Mouse (Mus musculus): ENCODE data around the gene Hist1h2bf. TPM values are rescaled to one million over a fixed set of nuclear protein-coding genes. Genes with fewer than 3 reads are reported as not detected.

Hist1h2bf gene
- total and polyA plus RNA-seq, 3 experiments: 2.2 to 1,093 TPM; not detected in 1

DNA sequence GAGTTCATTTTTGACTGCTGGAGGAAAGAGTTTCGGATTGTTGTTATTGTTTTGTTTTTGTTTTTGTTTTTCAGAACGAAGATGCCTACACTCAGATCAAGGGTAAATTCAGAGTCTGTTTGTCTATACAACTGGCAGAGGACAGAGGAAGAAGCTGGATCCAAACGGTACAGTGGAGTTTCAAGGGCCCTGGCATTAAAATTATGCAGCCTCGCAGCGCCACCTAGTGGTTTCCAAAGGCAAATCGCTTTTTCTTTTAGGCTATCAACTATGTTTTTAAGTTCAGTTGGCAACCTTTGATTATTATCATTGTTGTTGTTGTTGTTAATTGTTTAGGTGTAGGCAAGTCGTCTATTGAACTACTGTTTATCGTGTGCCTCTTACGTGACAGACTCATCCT is 24.0 kb upstream of the Hist1h2bf start (continued):
- TF ChIP-seq MAFK (IDR thresholded peaks at IDR 0.05; ENCODE audit: borderline replicate concordance, low read depth, low read length): no peak

DNA sequence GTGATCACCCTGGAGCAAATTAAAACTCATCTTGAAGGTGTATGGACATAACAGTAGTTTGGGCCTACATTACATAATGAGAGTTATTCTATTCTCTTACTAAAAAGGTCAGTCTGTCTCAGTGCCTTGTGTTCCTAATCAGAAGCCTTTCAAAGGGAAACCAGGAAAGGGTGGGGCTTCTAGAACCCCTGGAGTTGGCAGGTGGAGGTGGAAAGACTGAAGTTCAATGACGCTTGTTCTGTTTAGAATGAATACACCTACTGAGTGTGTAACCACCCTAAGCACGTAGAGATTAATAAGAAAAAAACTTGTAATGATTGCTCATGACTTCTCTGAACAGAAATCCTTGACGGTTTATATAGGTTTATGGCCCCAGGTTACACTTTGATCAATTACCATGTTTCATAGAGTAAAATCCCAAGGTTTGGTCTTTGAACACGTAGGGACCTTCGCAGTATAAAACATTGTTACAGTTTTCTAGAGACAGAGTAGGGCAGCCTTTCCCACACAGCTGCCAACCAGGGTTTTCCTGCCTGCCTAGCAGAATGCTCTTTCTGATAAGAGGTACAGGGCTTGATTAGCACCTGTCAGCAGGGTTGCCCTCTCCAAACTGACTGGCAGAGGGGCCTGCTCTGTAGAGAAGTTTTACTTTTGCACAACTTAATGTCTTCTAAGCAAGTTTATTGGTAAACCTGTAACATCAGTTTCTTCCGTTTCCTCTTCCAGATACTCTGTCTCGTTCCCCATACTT is 21.8 kb upstream of the Hist1h2bf start:
- Histone ChIP-seq H3K27ac (ENCODE audit: control insufficient read depth, low read depth, low read length) (no peak overlapping the region), H3K36me3 (ENCODE audit: control insufficient read depth in 1 of 2, insufficient read depth in 2 of 2, low read length in 2 of 2) (peaks cover 0 to 32% of the 10 kb centered on the region in 2 experiments; a peak in 2 of 4 replicates), H3K4me1 (ENCODE audit: control insufficient read depth in 1 of 2, insufficient read depth in 2 of 2, low read length in 2 of 2) (peaks cover 15 to 32% of the 10 kb centered on the region in 2 experiments), H3K27me3 (ENCODE audit: control insufficient read depth in 1 of 2, insufficient read depth in 2 of 2, low read length in 2 of 2) (no peaks in the 10 kb centered on the region), H3K4me3 (ENCODE audit: control insufficient read depth in 1 of 2, insufficient read depth in 1 of 2, low read depth in 2 of 2, low read length in 2 of 2) (no peak overlapping the region), H3K9me3 (replicated peaks; ENCODE audit: insufficient read depth, low read length) (no peaks in the 10 kb centered on the region), H3K9ac (ENCODE audit: control insufficient read depth, low read depth, low read length, poor library complexity, severe bottlenecking) (0 out of 2 replicates have a peak overlapping the region, but pooled peaks have one; percentile 26), H3K79me2 (ENCODE audit: control insufficient read depth, insufficient read depth, low read length, poor library complexity) (no peaks in the 10 kb centered on the region)
- TF ChIP-seq UBTF (IDR thresholded peaks at IDR 0.05; ENCODE audit: borderline replicate concordance, insufficient read depth, low read depth, low read length) (no peak), GATA1 (IDR thresholded peaks at IDR 0.05; ENCODE audit: low read depth, low read length) (peak; percentile 38; the same call in 1 of the 2 replicates), CHD1 (IDR thresholded peaks at IDR 0.05; ENCODE audit: low read depth, low read length) (no peak), TCF12 (IDR thresholded peaks at IDR 0.05; ENCODE audit: low read depth, low read length) (peak; percentile 67), RCOR1 (IDR thresholded peaks at IDR 0.05; ENCODE audit: low read depth, low read length) (0 out of 2 replicates have a peak, but pooled peaks have one; percentile 11), EP300 (IDR thresholded peaks at IDR 0.05; ENCODE audit: low read depth in 1 of 2, low read length in 2 of 2) (peak; percentile 26 to 74; a peak in 3 of 4 replicates), ETS1 (IDR thresholded peaks at IDR 0.05; ENCODE audit: low read depth, low read length) (peak; percentile 37; the same call in 1 of the 2 replicates), POLR2AphosphoS2 (IDR thresholded peaks at IDR 0.05; ENCODE audit: low read length) (no peak), TAL1 (IDR thresholded peaks at IDR 0.05; ENCODE audit: low read length) (peak; percentile 88)
- DNase-seq (ENCODE audit: low read depth, low spot score): peak; percentile 49

DNA sequence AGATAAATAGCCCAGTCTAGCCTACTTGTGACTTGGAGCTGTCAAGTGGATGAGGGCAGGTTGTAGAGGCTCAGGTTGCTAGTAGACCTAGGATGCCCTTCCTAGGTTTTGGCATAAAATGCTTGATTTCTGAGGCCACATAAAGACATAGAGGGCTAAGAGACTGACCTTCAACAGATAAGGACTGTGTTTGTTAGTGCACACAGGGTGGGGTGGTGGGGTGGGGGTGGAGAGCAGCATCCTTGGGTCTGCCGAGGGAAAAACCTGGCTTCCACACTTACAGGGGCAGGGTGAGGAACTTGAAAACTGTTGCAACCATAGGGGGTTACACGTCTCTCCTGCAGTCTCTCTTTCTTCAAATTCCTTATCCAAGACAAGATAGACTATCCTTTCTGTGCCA is 21.2 kb upstream of the Hist1h2bf start:
- Histone ChIP-seq H3K36me3 (ENCODE audit: control insufficient read depth in 1 of 2, insufficient read depth in 2 of 2, low read length in 2 of 2) (peaks cover 0 to 32% of the 10 kb centered on the region in 2 experiments; a peak in 2 of 4 replicates), H3K79me2 (ENCODE audit: control insufficient read depth, insufficient read depth, low read length, poor library complexity) (no peaks in the 10 kb centered on the region), H3K9me3 (replicated peaks; ENCODE audit: insufficient read depth, low read length) (no peaks in the 10 kb centered on the region), H3K9ac (ENCODE audit: control insufficient read depth, low read depth, low read length, poor library complexity, severe bottlenecking) (no peak overlapping the region), H3K27ac (ENCODE audit: control insufficient read depth, low read depth, low read length) (no peak overlapping the region), H3K27me3 (ENCODE audit: control insufficient read depth in 1 of 2, insufficient read depth in 2 of 2, low read length in 2 of 2) (no peaks in the 10 kb centered on the region), H3K4me3 (ENCODE audit: control insufficient read depth in 1 of 2, insufficient read depth in 1 of 2, low read depth in 2 of 2, low read length in 2 of 2) (no peak overlapping the region), H3K4me1 (ENCODE audit: control insufficient read depth in 1 of 2, insufficient read depth in 2 of 2, low read length in 2 of 2) (peaks cover 15 to 32% of the 10 kb centered on the region in 2 experiments)
- no peak for TF ChIP-seq UBTF (IDR thresholded peaks at IDR 0.05; ENCODE audit: borderline replicate concordance, insufficient read depth, low read depth, low read length)
- TF ChIP-seq MAFK (IDR thresholded peaks at IDR 0.05; ENCODE audit: borderline replicate concordance, low read depth, low read length): no peak
- no peak for TF ChIP-seq RCOR1 (IDR thresholded peaks at IDR 0.05; ENCODE audit: low read depth, low read length)
- no peak for TF ChIP-seq USF2 (IDR thresholded peaks at IDR 0.05; ENCODE audit: borderline replicate concordance in 1 of 2, insufficient read depth in 1 of 2, low read depth in 1 of 2, low read length in 2 of 2)
- no peak for TF ChIP-seq MEF2A (IDR thresholded peaks at IDR 0.05; ENCODE audit: extremely low read depth, insufficient replicate concordance, low read depth, low read length, poor library complexity, severe bottlenecking)
- no peak for TF ChIP-seq TAL1 (IDR thresholded peaks at IDR 0.05; ENCODE audit: low read length)
- DNase-seq (ENCODE audit: low read depth, low spot score): no peak

Measured in MEL (cell line).